Mouse (Mus musculus) thymus, adult 2 months (tissue): ENCODE measurements around the gene Cop1.

Experiments used
- CTCF ChIP-seq: fragments of 200-500 bp; IDR thresholded peaks from 2 replicates; pipeline ENCODE4 v1.5.1; 2012; ENCODE audit warnings: mild to moderate bottlenecking, control low read depth, low read length, moderate library complexity, borderline replicate concordance; ENCODE audit not compliant: control insufficient read depth, poor library complexity, insufficient read depth; ENCODE audit errors: extremely low read depth
- POLR2A ChIP-seq: fragments of 200-500 bp; IDR thresholded peaks from 2 replicates; pipeline ENCODE4 v1.6.1; 2012; ENCODE audit warnings: mild to moderate bottlenecking, low read length, control low read depth, moderate library complexity; ENCODE audit not compliant: control insufficient read depth, poor library complexity, insufficient read depth; ENCODE audit errors: extremely low read depth

GRCm38 (mm10) chr1:159198603-159199002, 33.5 kb upstream of the Cop1 start:
- TF ChIP-seq CTCF, result no peak
- TF ChIP-seq POLR2A, result no peak
